Mouse (Mus musculus) heart, postnatal 4 days (tissue): Measurements from ENCODE around the gene Ncoa3. TPM values are rescaled to one million over a fixed set of nuclear protein-coding genes. Genes with fewer than 3 reads are reported as not detected.
"Not testable (repeated sequence)": the region's sequence is repeated elsewhere in the genome, so short reads cannot be mapped to it uniquely, and the experiment has no call there.

Source experiments
- DNase-seq: peaks from one replicate; pipeline ENCODE4 v3.0.0; 2021
- total RNA-seq, 2 experiments: library from RNA; stranded (reverse); gene quantifications; 2 replicates each; pipeline ENCODE4 v1.2.3; 2021

Ncoa3 gene
- 10 to 100 TPM; 21.2 to 23.2 TPM for total RNA-seq

- peak; percentile 95 for DNase-seq
Measured at GRCm38 (mm10) chr2:165992270-165993172, at the start of gene Ncoa3. Gene Ncoa3, plus strand, starts transcription at chr2:165992636.

GRCm38 (mm10) chr2:165943113-165943512, 49.3 kb upstream of the Ncoa3 start:
- DNase-seq = no peak

GRCm38 (mm10) chr2:165944576-165945351, 47.7 kb upstream of the Ncoa3 start:
- DNase-seq = no peak

GRCm38 (mm10) chr2:165946046-165946564, 46.3 kb upstream of the Ncoa3 start:
- DNase-seq = no peak

GRCm38 (mm10) chr2:165948007-165948406, 44.4 kb upstream of the Ncoa3 start:
- no peak for DNase-seq

GRCm38 (mm10) chr2:165948785-165949184, 43.7 kb upstream of the Ncoa3 start:
- not testable (repeated sequence) for DNase-seq

- DNase-seq = no peak
Measured at GRCm38 (mm10) chr2:165949719-165950118, 42.7 kb upstream of the Ncoa3 start.

GRCm38 (mm10) chr2:165951432-165952068, 40.9 kb upstream of the Ncoa3 start:
- DNase-seq = peak; percentile 45

GRCm38 (mm10) chr2:165954872-165955271, 37.6 kb upstream of the Ncoa3 start:
- peak; percentile 54 for DNase-seq

GRCm38 (mm10) chr2:165955386-165955785, 37.0 kb upstream of the Ncoa3 start:
- no peak for DNase-seq

- DNase-seq = no peak
Measured at GRCm38 (mm10) chr2:165956096-165956740, 36.2 kb upstream of the Ncoa3 start.

- no peak for DNase-seq
Measured at GRCm38 (mm10) chr2:165957257-165957828, 35.1 kb upstream of the Ncoa3 start.

- DNase-seq = no peak
Measured at GRCm38 (mm10) chr2:165958556-165958955, 33.9 kb upstream of the Ncoa3 start.

GRCm38 (mm10) chr2:165960695-165961094, 31.7 kb upstream of the Ncoa3 start:
- no peak for DNase-seq

- DNase-seq = no peak
Measured at GRCm38 (mm10) chr2:165962824-165963223, 29.6 kb upstream of the Ncoa3 start.

GRCm38 (mm10) chr2:165964121-165964520, 28.3 kb upstream of the Ncoa3 start:
- no peak for DNase-seq

- DNase-seq = no peak
Measured at GRCm38 (mm10) chr2:165967076-165967475, 25.4 kb upstream of the Ncoa3 start.

- DNase-seq = no peak
Measured at GRCm38 (mm10) chr2:165967823-165968555, 24.4 kb upstream of the Ncoa3 start.

- DNase-seq = peak; percentile 53
Measured at GRCm38 (mm10) chr2:165968876-165969275, 23.6 kb upstream of the Ncoa3 start.

GRCm38 (mm10) chr2:165969391-165969790, 23.0 kb upstream of the Ncoa3 start:
- DNase-seq = no peak

- DNase-seq = no peak
Measured at GRCm38 (mm10) chr2:165969961-165970360, 22.5 kb upstream of the Ncoa3 start.
